ENCODE assay signal across 15 mouse cellular contexts in genomic region chr17:49883136-49883755, GRCm38 (mm10).
DNase-seq lines count a peak whose midpoint lies in the region; ATAC-seq and TF ChIP-seq lines count a peak whose summit lies in the region.
"Had no signal": no experiment of that assay in that cellular context is flagged by ENCODE, and none has a peak within 500 bp of the region (broad histone marks: within the 10 kb centered on the region; RNA-seq: fewer than 3 reads in every experiment).

No protein-coding gene starts in this region.

- H3K4me1 ChIP-seq in liver, embryonic 12.5 days = peaks cover 19% of the 10 kb centered on the region
- H3K4me1 ChIP-seq in ES-Bruce4 (ENCODE audit: control insufficient read depth, insufficient read depth, low read length) = no peaks in the 10 kb centered on the region
- peaks cover 0 to 7% of the 10 kb centered on the region in 2 experiments; a peak in 2 of 4 replicates for H3K4me1 ChIP-seq in liver, embryonic 14.5 days (replicated peaks; ENCODE audit: control insufficient read depth in 2 of 2, insufficient read depth in 2 of 2, low read length in 1 of 2)
- H3K4me1 ChIP-seq in forebrain, embryonic 16.5 days (replicated peaks; ENCODE audit: control insufficient read depth, insufficient read depth, low read length) = peaks cover 8% of the 10 kb centered on the region

- peak; percentile 93 for ATAC-seq in frontal cortex, adult (ENCODE audit: low TSS enrichment)
- no peak for ATAC-seq in liver, embryonic 12.5 days
- no peak for ATAC-seq in liver, embryonic 14.5 days (ENCODE audit: insufficient read depth)
- ATAC-seq in forebrain, embryonic 16.5 days = no peak
- ATAC-seq: midbrain, embryonic 13.5 days had no signal

- no peaks in the 10 kb centered on the region for H3K36me3 ChIP-seq in liver, embryonic 12.5 days
- H3K36me3 ChIP-seq in ES-Bruce4 (ENCODE audit: control insufficient read depth, insufficient read depth, low read length, poor library complexity, severe bottlenecking) = no peaks in the 10 kb centered on the region
- no peaks in the 10 kb centered on the region for H3K36me3 ChIP-seq in liver, embryonic 14.5 days (replicated peaks; ENCODE audit: control insufficient read depth, insufficient read depth, low read depth)
- H3K36me3 ChIP-seq in forebrain, embryonic 16.5 days (ENCODE audit: control insufficient read depth, insufficient read depth) = no peaks in the 10 kb centered on the region
- H3K36me3 ChIP-seq: forebrain, embryonic 12.5 days; heart, embryonic 12.5 days; midbrain, embryonic 13.5 days; stomach, embryonic 15.5 days had no signal

- H3K4me3 ChIP-seq in liver, embryonic 12.5 days = no peak overlapping the region
- no peak overlapping the region for H3K4me3 ChIP-seq in ES-Bruce4 (ENCODE audit: low read depth, low read length)
- no peak overlapping the region for H3K4me3 ChIP-seq in liver, embryonic 14.5 days (ENCODE audit: insufficient read depth in 1 of 2, low read depth in 2 of 2, low read length in 2 of 2)
- no peak overlapping the region for H3K4me3 ChIP-seq in forebrain, embryonic 16.5 days (replicated peaks; ENCODE audit: low read length)
- H3K4me3 ChIP-seq: forebrain, embryonic 12.5 days; heart, embryonic 12.5 days; midbrain, embryonic 13.5 days; stomach, embryonic 15.5 days had no signal

- TF ChIP-seq CTCF in ES-Bruce4 (IDR thresholded peaks at IDR 0.05; ENCODE audit: low read depth, low read length) = peak; percentile 37
- peak; percentile 72 for TF ChIP-seq CTCF in liver, embryonic 14.5 days (IDR thresholded peaks at IDR 0.05; ENCODE audit: low read depth)

- H3K27me3 ChIP-seq in liver, embryonic 12.5 days (replicated peaks) = no peaks in the 10 kb centered on the region; the same call in 1 of the 2 replicates
- H3K27me3 ChIP-seq in ES-Bruce4 (ENCODE audit: control insufficient read depth, insufficient read depth, low read length, poor library complexity, severe bottlenecking) = no peaks in the 10 kb centered on the region
- H3K27me3 ChIP-seq in liver, embryonic 14.5 days (ENCODE audit: control insufficient read depth, insufficient read depth, low read length) = no peaks in the 10 kb centered on the region
- H3K27me3 ChIP-seq in forebrain, embryonic 16.5 days (replicated peaks; ENCODE audit: control insufficient read depth, insufficient read depth, low read length) = no peaks in the 10 kb centered on the region
- H3K27me3 ChIP-seq: forebrain, embryonic 12.5 days; midbrain, embryonic 13.5 days; stomach, embryonic 15.5 days had no signal

- no peak for TF ChIP-seq POLR2A in ES-Bruce4 (IDR thresholded peaks at IDR 0.05; ENCODE audit: insufficient read depth, low read length)

- H3K4me2 ChIP-seq in liver, embryonic 12.5 days = no peak overlapping the region
- H3K4me2 ChIP-seq in liver, embryonic 14.5 days (ENCODE audit: low read depth) = no peak overlapping the region
- H3K4me2 ChIP-seq in forebrain, embryonic 16.5 days (ENCODE audit: low read length) = no peak overlapping the region
- H3K4me2 ChIP-seq: forebrain, embryonic 12.5 days; heart, embryonic 12.5 days; hindbrain, embryonic 14.5 days; midbrain, embryonic 13.5 days; stomach, embryonic 15.5 days had no signal

- no peak overlapping the region for H3K27ac ChIP-seq in liver, embryonic 12.5 days
- no peak overlapping the region for H3K27ac ChIP-seq in ES-Bruce4 (ENCODE audit: insufficient read depth, low read length)
- no peak overlapping the region for H3K27ac ChIP-seq in liver, embryonic 14.5 days
- no peak overlapping the region for H3K27ac ChIP-seq in forebrain, embryonic 16.5 days (ENCODE audit: low read length)
- H3K27ac ChIP-seq: forebrain, embryonic 12.5 days; hindbrain, embryonic 14.5 days; midbrain, embryonic 13.5 days; stomach, embryonic 15.5 days had no signal

- DNase-seq in frontal cortex, postnatal 25 days (ENCODE audit: low spot score in 2 of 2) = no peak
- peak; percentile 31 for DNase-seq in liver
- no peak for DNase-seq in liver, embryonic 14.5 days (ENCODE audit: low read depth in 3 of 3, low spot score in 3 of 3)
- DNase-seq in cerebellum, postnatal 36 days = no peak
- DNase-seq: kidney, postnatal 10 days; right cerebral cortex, postnatal 14 days had no signal

- no peaks in the 10 kb centered on the region for H3K9me3 ChIP-seq in liver, embryonic 12.5 days (replicated peaks)
- H3K9me3 ChIP-seq in ES-Bruce4 (replicated peaks; ENCODE audit: control insufficient read depth, insufficient read depth, low read length, poor library complexity, severe bottlenecking) = no peaks in the 10 kb centered on the region
- H3K9me3 ChIP-seq in liver, embryonic 14.5 days (ENCODE audit: control insufficient read depth, low read length) = no peaks in the 10 kb centered on the region
- H3K9me3 ChIP-seq in forebrain, embryonic 16.5 days (ENCODE audit: control insufficient read depth, low read length) = no peaks in the 10 kb centered on the region
- H3K9me3 ChIP-seq: forebrain, embryonic 12.5 days; midbrain, embryonic 13.5 days; stomach, embryonic 15.5 days had no signal

- WGBS in liver, embryonic 12.5 days (ENCODE audit: insufficient replicate concordance) = 73% methylated on average over 8 of the region's 8 CpGs
- WGBS in liver, embryonic 14.5 days (ENCODE audit: insufficient replicate concordance) = 70% methylated on average over 8 of the region's 8 CpGs
- WGBS in forebrain, embryonic 16.5 days = 87% methylated on average over 8 of the region's 8 CpGs

- no peak for TF ChIP-seq EP300 in ES-Bruce4 (IDR thresholded peaks at IDR 0.05; ENCODE audit: insufficient read depth, low read depth, low read length)
- no peak for TF ChIP-seq EP300 in liver, embryonic 14.5 days (IDR thresholded peaks at IDR 0.05; ENCODE audit: low read depth)

- H3K9ac ChIP-seq in liver, embryonic 12.5 days = no peak overlapping the region
- no peak overlapping the region for H3K9ac ChIP-seq in ES-Bruce4 (ENCODE audit: low read depth, poor library complexity, severe bottlenecking)
- H3K9ac ChIP-seq in liver, embryonic 14.5 days (replicated peaks) = no peak overlapping the region
- H3K9ac ChIP-seq in forebrain, embryonic 16.5 days (replicated peaks; ENCODE audit: low read depth, low read length) = no peak overlapping the region
- H3K9ac ChIP-seq: forebrain, embryonic 12.5 days; heart, embryonic 12.5 days; hindbrain, embryonic 14.5 days; midbrain, embryonic 13.5 days; stomach, embryonic 15.5 days had no signal
